Mouse (Mus musculus) neutrophil, adult 59 days (primary cell): Measurements from ENCODE around the gene Heg1. TPM values are rescaled to one million over a fixed set of nuclear protein-coding genes. Genes with fewer than 3 reads are reported as not detected.

Experiments
- total RNA-seq, 2 experiments: library from RNA; stranded (reverse); gene quantifications; 1 replicate in 1 of 2; 2 replicates in 1 of 2; pipeline ENCODE4 v1.2.4; 2023

The Heg1 gene
- 10 to 100 TPM; 13.4 to 14.6 TPM for total RNA-seq

DNA sequence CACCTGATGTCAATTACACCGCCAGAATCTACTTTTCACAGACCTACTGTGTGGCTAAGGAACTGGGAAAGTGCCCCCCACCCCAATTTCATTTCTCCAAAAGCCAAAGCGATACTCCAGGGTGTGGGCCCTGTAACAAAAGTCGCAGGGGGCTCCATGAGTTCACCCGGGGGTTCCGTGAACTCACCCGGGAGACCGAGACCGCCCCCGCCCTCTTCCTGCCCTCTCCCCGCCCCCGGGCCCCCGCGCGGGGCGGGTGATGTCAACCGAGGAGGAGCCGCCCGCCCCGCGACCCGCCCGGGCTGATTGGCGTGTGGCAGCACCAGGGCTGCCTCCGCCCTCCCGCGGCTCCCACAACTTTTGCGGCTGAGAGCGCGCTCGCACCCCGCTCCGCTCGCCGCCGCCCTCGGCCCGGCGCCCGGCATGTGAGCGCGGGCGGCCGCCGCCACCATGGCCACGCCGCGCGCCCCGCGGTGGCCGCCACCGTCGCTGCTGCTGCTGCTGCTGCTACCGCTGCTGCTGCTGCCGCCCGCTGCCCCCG lies at the start of gene Heg1:
Gene Heg1, plus strand, starts transcription at position 209 of the 541 bp plus-strand sequence.

DNA sequence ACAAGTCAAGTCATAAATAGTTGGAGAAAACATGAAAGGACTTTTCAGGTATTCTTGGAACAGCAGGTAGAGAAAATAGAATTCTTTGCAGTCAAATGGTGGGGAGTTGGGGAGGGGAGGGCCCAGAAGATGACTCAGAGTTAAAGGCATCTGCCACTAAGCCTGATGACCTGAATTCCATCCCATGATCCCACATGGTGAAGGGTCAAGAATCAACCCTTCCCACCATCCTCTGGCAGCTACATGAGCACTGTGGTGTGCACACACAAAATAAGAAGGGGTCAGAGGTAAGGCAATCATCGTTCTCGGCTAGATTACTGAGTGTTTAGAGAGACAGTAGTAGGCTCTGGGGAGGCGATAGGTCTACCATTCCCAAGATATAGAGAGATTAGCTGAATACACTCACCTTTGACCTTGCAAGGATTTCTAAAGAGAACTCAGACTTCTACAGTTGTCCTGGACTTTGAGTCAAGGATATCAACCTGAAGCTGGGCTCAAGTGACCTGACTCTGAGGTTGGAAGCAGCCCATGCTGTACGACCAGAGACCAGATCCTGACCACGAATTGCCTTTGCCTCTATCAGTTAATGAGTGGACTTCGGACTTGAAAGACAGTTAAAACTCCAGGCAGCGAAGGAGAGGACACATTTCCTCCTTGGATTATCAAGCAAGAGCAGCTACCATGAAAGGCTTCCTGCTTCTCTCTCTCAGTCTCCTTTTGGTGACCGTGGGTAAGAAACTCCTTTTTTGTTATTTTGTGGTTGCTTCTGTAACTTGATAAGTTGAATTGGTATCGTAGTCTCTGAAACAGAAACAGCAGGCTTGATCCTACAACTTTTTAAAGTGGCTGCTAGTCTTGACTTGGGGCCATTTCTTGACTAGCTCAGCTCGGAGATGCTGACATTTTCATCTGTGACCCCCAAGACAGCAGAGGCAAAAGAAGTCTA lies 109.9 kb downstream of the Heg1 start, which contains the start of gene Muc13:
Gene Muc13, plus strand, starts transcription at position 192 of the 946 bp plus-strand sequence.

Other genes with a start within 250 kb of the Heg1 start
- gene Slc12a8, start 167.0 kb upstream of the Heg1 start, total RNA-seq: not detected
- gene Muc13, start 109.7 kb downstream of the Heg1 start, total RNA-seq: under 1 TPM; 0.76 to 0.77 TPM
- gene Itgb5, start 145.3 kb downstream of the Heg1 start, total RNA-seq: 1 to 10 TPM; 6.2 to 8.8 TPM